ENCODE assay signal across 12 mouse cellular contexts in genomic region chr7:58752041-58752440, GRCm38 (mm10).
DNase-seq lines count a peak whose midpoint lies in the region; ATAC-seq and TF ChIP-seq lines count a peak whose summit lies in the region.
"Had no signal": no experiment of that assay in that cellular context is flagged by ENCODE, and none has a peak within 500 bp of the region (broad histone marks: within the 10 kb centered on the region; RNA-seq: fewer than 3 reads in every experiment).

No protein-coding gene starts in this region.

- no peaks in the 10 kb centered on the region for H3K9me3 ChIP-seq in embryonic facial prominence, embryonic 11.5 days (replicated peaks; ENCODE audit: control insufficient read depth, low read length)
- H3K9me3 ChIP-seq in embryonic facial prominence, embryonic 10.5 days: no peaks in the 10 kb centered on the region
- H3K9me3 ChIP-seq in stomach, embryonic 14.5 days (ENCODE audit: control insufficient read depth, low read depth, low read length): no peaks in the 10 kb centered on the region
- H3K9me3 ChIP-seq in stomach, postnatal 0 days (ENCODE audit: control insufficient read depth, low read length): no peaks in the 10 kb centered on the region
- H3K9me3 ChIP-seq in stomach, embryonic 15.5 days: no peaks in the 10 kb centered on the region
- H3K9me3 ChIP-seq: limb, embryonic 12.5 days had no signal

- 64% methylated on average over 5 of the region's 5 CpGs for WGBS in embryonic facial prominence, embryonic 11.5 days
- WGBS in embryonic facial prominence, embryonic 10.5 days: 75% methylated on average over 5 of the region's 5 CpGs
- 22% methylated on average over 5 of the region's 5 CpGs for WGBS in stomach, embryonic 14.5 days
- WGBS in stomach, postnatal 0 days: 38% methylated on average over 5 of the region's 5 CpGs
- 33% methylated on average over 5 of the region's 5 CpGs for WGBS in stomach, embryonic 15.5 days

- no peak for ATAC-seq in embryonic facial prominence, embryonic 11.5 days (replicated peaks; ENCODE audit: insufficient number of reproducible peaks, low FRiP score, low TSS enrichment, low read depth)
- peak; percentile 61; the same call in 1 of the 2 replicates for ATAC-seq in stomach, embryonic 14.5 days (ENCODE audit: insufficient number of reproducible peaks, insufficient read depth, low FRiP score, low read depth)
- no peak for ATAC-seq in stomach, postnatal 0 days (ENCODE audit: low FRiP score, low TSS enrichment)
- ATAC-seq in stomach, embryonic 15.5 days (ENCODE audit: insufficient read depth, low FRiP score, low read depth): no peak; the same call in 1 of the 2 replicates

- peak; percentile 10 for DNase-seq in embryonic facial prominence, embryonic 11.5 days (ENCODE audit: low spot score)
- DNase-seq in embryonic facial prominence, embryonic 10.5 days (ENCODE audit: low spot score): no peak
- peak; percentile 15 for DNase-seq in kidney, adult 9 months
- DNase-seq in kidney, adult 11 months: no peak
- no peak for DNase-seq in stomach, postnatal 0 days (ENCODE audit: low spot score)
- no peak for DNase-seq in yolk sac, embryonic 10.5 days (ENCODE audit: low spot score)
- DNase-seq: B cell, adult 2 months; cerebellum, adult 18-20 months; lung, adult 2 months had no signal

- no peak overlapping the region for H3K4me2 ChIP-seq in embryonic facial prominence, embryonic 11.5 days (ENCODE audit: low read depth, low read length)
- H3K4me2 ChIP-seq in stomach, embryonic 14.5 days (replicated peaks; ENCODE audit: low read depth, low read length): no peak overlapping the region
- no peak overlapping the region for H3K4me2 ChIP-seq in stomach, postnatal 0 days (replicated peaks; ENCODE audit: low read depth)
- H3K4me2 ChIP-seq in stomach, embryonic 15.5 days: no peak overlapping the region
- H3K4me2 ChIP-seq: limb, embryonic 12.5 days had no signal

- no peaks in the 10 kb centered on the region for H3K27me3 ChIP-seq in embryonic facial prominence, embryonic 11.5 days (ENCODE audit: control insufficient read depth, insufficient read depth, low read length)
- no peaks in the 10 kb centered on the region for H3K27me3 ChIP-seq in embryonic facial prominence, embryonic 10.5 days (replicated peaks; ENCODE audit: low read depth, poor library complexity, severe bottlenecking)
- H3K27me3 ChIP-seq in stomach, embryonic 14.5 days (ENCODE audit: control insufficient read depth, insufficient read depth, low read length): no peaks in the 10 kb centered on the region
- H3K27me3 ChIP-seq in stomach, postnatal 0 days (ENCODE audit: control insufficient read depth, insufficient read depth, low read length): no peaks in the 10 kb centered on the region
- no peaks in the 10 kb centered on the region for H3K27me3 ChIP-seq in stomach, embryonic 15.5 days (replicated peaks)
- H3K27me3 ChIP-seq: limb, embryonic 12.5 days had no signal

- no peak overlapping the region for H3K9ac ChIP-seq in embryonic facial prominence, embryonic 11.5 days (replicated peaks; ENCODE audit: low read length)
- H3K9ac ChIP-seq in stomach, embryonic 14.5 days (replicated peaks; ENCODE audit: low read depth, low read length): no peak overlapping the region
- no peak overlapping the region for H3K9ac ChIP-seq in stomach, postnatal 0 days (ENCODE audit: low read length)
- no peak overlapping the region for H3K9ac ChIP-seq in stomach, embryonic 15.5 days
- H3K9ac ChIP-seq: limb, embryonic 12.5 days had no signal

- no peaks in the 10 kb centered on the region for H3K4me1 ChIP-seq in embryonic facial prominence, embryonic 11.5 days (ENCODE audit: control insufficient read depth, insufficient read depth, low read length)
- peaks cover 6% of the 10 kb centered on the region; the same call in 1 of the 2 replicates for H3K4me1 ChIP-seq in embryonic facial prominence, embryonic 10.5 days
- H3K4me1 ChIP-seq in stomach, embryonic 14.5 days (ENCODE audit: control insufficient read depth, insufficient read depth, low read length): peaks cover 9% of the 10 kb centered on the region; the same call in 1 of the 2 replicates
- H3K4me1 ChIP-seq in stomach, postnatal 0 days (replicated peaks; ENCODE audit: control insufficient read depth, insufficient read depth): no peaks in the 10 kb centered on the region
- peaks cover 7% of the 10 kb centered on the region; the same call in 1 of the 2 replicates for H3K4me1 ChIP-seq in stomach, embryonic 15.5 days
- H3K4me1 ChIP-seq: limb, embryonic 12.5 days had no signal

- no peaks in the 10 kb centered on the region for H3K36me3 ChIP-seq in embryonic facial prominence, embryonic 11.5 days (replicated peaks; ENCODE audit: control insufficient read depth, insufficient read depth, low read depth, low read length)
- H3K36me3 ChIP-seq in embryonic facial prominence, embryonic 10.5 days (replicated peaks): no peaks in the 10 kb centered on the region
- H3K36me3 ChIP-seq in stomach, embryonic 14.5 days (ENCODE audit: control insufficient read depth, insufficient read depth, low read length): no peaks in the 10 kb centered on the region
- H3K36me3 ChIP-seq in stomach, postnatal 0 days (ENCODE audit: control insufficient read depth, insufficient read depth, low read length): no peaks in the 10 kb centered on the region
- no peaks in the 10 kb centered on the region for H3K36me3 ChIP-seq in stomach, embryonic 15.5 days
- H3K36me3 ChIP-seq: limb, embryonic 12.5 days had no signal

- TF ChIP-seq CTCF in stomach, postnatal 0 days (IDR thresholded peaks at IDR 0.05; ENCODE audit: low read depth): no peak

- H3K4me3 ChIP-seq in embryonic facial prominence, embryonic 11.5 days (ENCODE audit: low read depth, low read length): no peak overlapping the region
- no peak overlapping the region for H3K4me3 ChIP-seq in embryonic facial prominence, embryonic 10.5 days
- H3K4me3 ChIP-seq in stomach, embryonic 14.5 days (ENCODE audit: low read depth, low read length): no peak overlapping the region
- H3K4me3 ChIP-seq in stomach, postnatal 0 days (ENCODE audit: low read depth, low read length): no peak overlapping the region
- no peak overlapping the region for H3K4me3 ChIP-seq in stomach, embryonic 15.5 days (replicated peaks)
- H3K4me3 ChIP-seq: limb, embryonic 12.5 days had no signal

- no peak overlapping the region for H3K27ac ChIP-seq in embryonic facial prominence, embryonic 11.5 days (replicated peaks; ENCODE audit: low read depth, low read length)
- no peak overlapping the region; the same call in 1 of the 2 replicates for H3K27ac ChIP-seq in embryonic facial prominence, embryonic 10.5 days (replicated peaks)
- no peak overlapping the region for H3K27ac ChIP-seq in stomach, embryonic 14.5 days (ENCODE audit: low read length)
- no peak overlapping the region for H3K27ac ChIP-seq in stomach, postnatal 0 days (replicated peaks)
- 0 out of 2 replicates have a peak overlapping the region, but pooled peaks have one; percentile 17 for H3K27ac ChIP-seq in stomach, embryonic 15.5 days
- H3K27ac ChIP-seq: limb, embryonic 12.5 days had no signal

- no peak for TF ChIP-seq EP300 in stomach, postnatal 0 days (optimal IDR thresholded peaks at IDR 0.05)

Comparison
In these comparisons a context has a peak if more than half of its experiments do, and no peak if none do; other contexts are left out.
1. DNase-seq: peak in embryonic facial prominence, embryonic 11.5 days (single experiment) and kidney, adult 9 months (single experiment); none in embryonic facial prominence, embryonic 10.5 days (single experiment), kidney, adult 11 months (single experiment), stomach, postnatal 0 days (single experiment) and yolk sac, embryonic 10.5 days (single experiment).